ENCODE assay signal across 21 mouse cellular contexts in the genomic region with DNA sequence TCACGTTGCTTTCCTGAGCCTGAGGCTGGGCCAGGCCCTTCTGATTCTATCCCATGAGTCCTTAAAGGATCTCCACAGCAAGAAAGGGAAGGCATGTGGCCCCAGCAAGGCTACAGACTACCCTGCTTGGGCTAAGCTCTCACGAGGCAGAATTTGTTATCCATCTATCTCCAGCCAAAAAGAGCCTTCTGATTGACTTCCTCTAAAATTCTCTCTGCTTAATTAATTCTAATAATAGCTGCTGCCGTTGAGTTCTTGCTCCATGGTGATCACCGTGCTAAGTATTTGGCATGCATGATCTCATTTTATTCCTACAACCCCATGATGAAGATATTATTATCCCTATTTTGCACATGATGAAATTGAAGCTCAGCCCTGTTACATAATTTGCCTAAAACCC. TPM values are rescaled to one million over a fixed set of nuclear protein-coding genes. Genes with fewer than 3 reads are reported as not detected.
DNase-seq lines count a peak whose midpoint lies in the region; ATAC-seq and TF ChIP-seq lines count a peak whose summit lies in the region.
"Had no signal": no experiment of that assay in that cellular context is flagged by ENCODE, and none has a peak within 500 bp of the region (broad histone marks: within the 10 kb centered on the region; RNA-seq: fewer than 3 reads in every experiment).

No protein-coding gene starts in this region.

- no peak for TF ChIP-seq EP300 in liver, embryonic 14.5 days (IDR thresholded peaks at IDR 0.05; ENCODE audit: low read depth)
- no peak for TF ChIP-seq EP300 in lung, postnatal 0 days (IDR thresholded peaks at IDR 0.05)

- H3K4me2 ChIP-seq in liver, embryonic 14.5 days (ENCODE audit: low read depth): peak overlapping the region; percentile 99
- H3K4me2 ChIP-seq in lung, postnatal 0 days (replicated peaks; ENCODE audit: low read depth, low read length): no peak overlapping the region
- H3K4me2 ChIP-seq: forebrain, embryonic 12.5 days; heart, embryonic 11.5 days; kidney, embryonic 15.5 days; limb, embryonic 15.5 days; midbrain, embryonic 12.5 days had no signal

- no peak for TF ChIP-seq POLR2A in bone marrow macrophage, adult 2 months (IDR thresholded peaks at IDR 0.05; ENCODE audit: borderline replicate concordance, low read depth, low read length)

- peak overlapping the region; percentile 99 for H3K9ac ChIP-seq in liver, embryonic 14.5 days (replicated peaks)
- no peak overlapping the region for H3K9ac ChIP-seq in lung, postnatal 0 days (replicated peaks; ENCODE audit: low read depth)
- H3K9ac ChIP-seq: forebrain, embryonic 12.5 days; kidney, embryonic 15.5 days; limb, embryonic 15.5 days; midbrain, embryonic 12.5 days had no signal

- TF ChIP-seq CTCF in bone marrow macrophage, adult 2 months (IDR thresholded peaks at IDR 0.05; ENCODE audit: low read depth, low read length): no peak
- TF ChIP-seq CTCF in liver, embryonic 14.5 days (IDR thresholded peaks at IDR 0.05; ENCODE audit: low read depth): no peak
- TF ChIP-seq CTCF in lung, postnatal 0 days (IDR thresholded peaks at IDR 0.05): no peak

- no peak for ATAC-seq in liver, embryonic 14.5 days (ENCODE audit: insufficient read depth)
- ATAC-seq in lung, postnatal 0 days: no peak

- peaks cover 71% of the 10 kb centered on the region for H3K36me3 ChIP-seq in liver, embryonic 14.5 days (replicated peaks; ENCODE audit: control insufficient read depth, insufficient read depth, low read depth)
- no peaks in the 10 kb centered on the region for H3K36me3 ChIP-seq in lung, postnatal 0 days (ENCODE audit: insufficient read depth, low read length)
- H3K36me3 ChIP-seq: forebrain, embryonic 12.5 days; kidney, embryonic 15.5 days; limb, embryonic 15.5 days; midbrain, embryonic 12.5 days had no signal

- peak overlapping the region; percentile 87 for H3K27ac ChIP-seq in bone marrow macrophage, adult 2 months (ENCODE audit: insufficient read depth, low read depth, low read length)
- H3K27ac ChIP-seq in liver, embryonic 14.5 days: peak overlapping the region; percentile 100
- no peak overlapping the region for H3K27ac ChIP-seq in lung, postnatal 0 days (ENCODE audit: low read length)
- H3K27ac ChIP-seq: forebrain, embryonic 12.5 days; gastrocnemius, adult 2 months; kidney, embryonic 15.5 days; limb, embryonic 15.5 days; midbrain, embryonic 12.5 days had no signal

- peaks cover 72% of the 10 kb centered on the region for H3K4me1 ChIP-seq in bone marrow macrophage, adult 2 months (ENCODE audit: control insufficient read depth, insufficient read depth, low read length)
- peaks cover 58 to 59% of the 10 kb centered on the region in 2 experiments for H3K4me1 ChIP-seq in liver, embryonic 14.5 days (replicated peaks; ENCODE audit: control insufficient read depth in 2 of 2, insufficient read depth in 2 of 2, low read length in 1 of 2)
- H3K4me1 ChIP-seq in lung, postnatal 0 days (ENCODE audit: insufficient read depth, low read depth, low read length): no peaks in the 10 kb centered on the region
- H3K4me1 ChIP-seq: forebrain, embryonic 12.5 days; kidney, embryonic 15.5 days; limb, embryonic 15.5 days; midbrain, embryonic 12.5 days had no signal

- H3K27me3 ChIP-seq in liver, embryonic 14.5 days (ENCODE audit: control insufficient read depth, insufficient read depth, low read length): no peaks in the 10 kb centered on the region
- no peaks in the 10 kb centered on the region for H3K27me3 ChIP-seq in lung, postnatal 0 days (replicated peaks; ENCODE audit: insufficient read depth, low read length)
- H3K27me3 ChIP-seq: limb, embryonic 15.5 days; midbrain, embryonic 12.5 days had no signal

- no peak overlapping the region for H3K4me3 ChIP-seq in bone marrow macrophage, adult 2 months (ENCODE audit: insufficient read depth, low read length)
- H3K4me3 ChIP-seq in liver, embryonic 14.5 days (ENCODE audit: insufficient read depth in 1 of 2, low read depth in 2 of 2, low read length in 2 of 2): peak overlapping the region; percentile 34 to 69
- no peak overlapping the region for H3K4me3 ChIP-seq in lung, postnatal 0 days (ENCODE audit: low read depth, low read length)
- H3K4me3 ChIP-seq: forebrain, embryonic 12.5 days; gastrocnemius, adult 2 months; kidney, embryonic 15.5 days; limb, embryonic 15.5 days; midbrain, embryonic 12.5 days had no signal

- no peaks in the 10 kb centered on the region for H3K9me3 ChIP-seq in liver, embryonic 14.5 days (ENCODE audit: control insufficient read depth, low read length)
- H3K9me3 ChIP-seq in lung, postnatal 0 days (ENCODE audit: low read length): no peaks in the 10 kb centered on the region
- H3K9me3 ChIP-seq: forebrain, embryonic 12.5 days; kidney, embryonic 15.5 days; limb, embryonic 15.5 days; midbrain, embryonic 12.5 days had no signal

- DNase-seq in layer of hippocampus, adult 9-11 months: peak; percentile 22
- no peak for DNase-seq in layer of hippocampus, postnatal 25 days (ENCODE audit: extremely low spot score in 1 of 2, low spot score in 1 of 2)
- DNase-seq in liver, embryonic 14.5 days (ENCODE audit: low read depth in 3 of 3, low spot score in 3 of 3): no peak
- DNase-seq in urinary bladder, postnatal 10 days (ENCODE audit: low spot score): no peak
- no peak for DNase-seq in lung, postnatal 0 days (ENCODE audit: low spot score)
- no peak for DNase-seq in adrenal gland, postnatal 25 days
- DNase-seq: adrenal gland, postnatal 14 days; B cell, adult 2 months; cerebellum, adult 18-20 months; cerebellum, postnatal 14 days; gastrocnemius, adult 2 months; kidney, adult 11 months; kidney, postnatal 36 days; left cerebral cortex, postnatal 4 days; thymus, adult 2 months had no signal

- WGBS in liver, embryonic 14.5 days (ENCODE audit: insufficient replicate concordance): 32% methylated on average over 4 of the region's 4 CpGs
- 65% methylated on average over 4 of the region's 4 CpGs for WGBS in lung, postnatal 0 days

RNA-seq across cellular contexts. Expression of a gene that starts 4.6 kb away (rescaled TPM):
- total RNA-seq in layer of hippocampus, postnatal 25 days (2021): 10 to 100 TPM; 19.2 to 21.5 TPM
- polyA plus RNA-seq in bone marrow macrophage, adult 2 months (2012; ENCODE audit: insufficient read depth, insufficient read length, missing spikeins): 281 and 284 TPM in 2 replicates
- polyA plus RNA-seq in liver, embryonic 14.5 days (2012; rRNA removed): 108 and 152 TPM in 2 replicates
- 143 and 165 TPM in 2 replicates for polyA plus RNA-seq in liver, embryonic 14.5 days (2014; fragmentation: Nextera tagmentation; extraction: Ambion mirVana)
- 30.6 and 46.5 TPM in 2 replicates for polyA plus RNA-seq in lung, postnatal 0 days (2015; fragmentation: Nextera tagmentation; extraction: Ambion mirVana)
- 28.9 and 31.9 TPM in 2 replicates for total RNA-seq in adrenal gland, postnatal 25 days (2021)

Comparison
In these comparisons a context has a peak if more than half of its experiments do, and no peak if none do; other contexts are left out.
1. H3K4me3 ChIP-seq: peak in liver, embryonic 14.5 days (2 of 2); none in bone marrow macrophage, adult 2 months (single experiment) and lung, postnatal 0 days (single experiment).